Mouse (Mus musculus): Measurements from ENCODE around the gene Kcnh4.

DNA sequence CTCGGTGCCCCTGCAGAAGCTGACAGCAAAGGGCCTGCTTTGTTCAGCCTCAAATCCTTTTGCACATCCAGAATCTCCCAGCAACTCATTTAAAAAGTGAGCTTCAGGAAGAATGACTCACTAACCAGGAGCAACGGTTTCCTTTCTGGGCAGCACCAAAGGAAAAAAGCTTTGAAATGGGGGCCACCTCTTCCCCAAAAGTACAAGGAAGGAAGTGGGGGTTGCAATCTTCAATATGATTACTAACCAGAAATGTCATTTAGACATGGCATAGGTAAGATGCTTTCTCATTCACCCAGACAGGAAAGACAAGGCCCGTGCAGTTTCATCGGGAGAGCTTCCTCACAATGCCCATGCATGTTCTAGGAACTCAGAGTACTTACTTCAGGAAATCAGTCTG, 38.5 kb downstream of the Kcnh4 start:
- TF ChIP-seq CTCF (IDR thresholded peaks at IDR 0.05) = no peak
- TF ChIP-seq POLR2A (IDR thresholded peaks at IDR 0.05; ENCODE audit: insufficient read depth, low read depth, low read length) = peak; percentile 39; the same call in 1 of the 2 replicates
- TF ChIP-seq EP300 (IDR thresholded peaks at IDR 0.05; ENCODE audit: insufficient read depth, low read depth, low read length) = no peak
